Mouse (Mus musculus): ENCODE data around the gene Clcf1. TPM values are rescaled to one million over a fixed set of nuclear protein-coding genes. Genes with fewer than 3 reads are reported as not detected.
A peak's percentile ranks its signal among the peaks of the same experiment; 100 is the strongest.

Gene Clcf1
- polyA plus RNA-seq, 1 experiment from 2014 or later = 5.9 TPM

DNA sequence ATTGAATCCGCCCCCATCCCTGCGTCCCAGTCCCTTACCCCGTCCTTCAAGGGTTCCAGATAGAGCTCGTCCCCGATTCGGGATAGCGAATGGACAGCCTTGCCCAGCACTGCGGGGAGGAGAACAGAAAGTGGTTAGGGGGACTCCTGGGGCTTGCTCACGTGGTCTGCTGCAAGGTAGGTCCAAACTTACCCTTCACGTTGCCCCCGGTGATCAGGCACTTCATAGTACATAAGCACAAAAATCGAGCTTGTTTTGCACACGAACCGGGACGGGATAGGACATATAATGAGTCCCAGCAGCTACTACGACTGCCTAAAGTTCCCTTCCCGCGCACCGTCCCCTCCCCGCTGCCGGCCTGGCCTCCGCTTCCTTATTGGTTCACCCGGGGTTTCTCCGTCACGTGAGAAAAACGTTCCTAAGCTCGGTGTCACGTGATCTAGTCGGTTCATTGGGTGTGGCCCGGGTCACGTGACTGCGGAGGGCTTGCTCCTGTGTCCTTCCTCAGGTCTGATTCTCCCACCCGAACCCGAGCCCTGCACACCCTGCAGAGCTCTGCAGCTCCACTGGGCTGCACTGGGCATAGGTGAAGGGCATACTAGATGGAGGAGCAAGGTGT, 12.6 kb upstream of the Clcf1 start, which contains the start of gene Rad9a:
Rad9a (minus strand) TSS at position 372 of the 619 bp plus-strand sequence.
- H3K36me3 ChIP-seq (ENCODE audit: control insufficient read depth, insufficient read depth, low read length) = 0 out of 2 replicates have a peak, but pooled peaks cover 6% of the 10 kb centered on the region
- no peaks in the 10 kb centered on the region for H3K27me3 ChIP-seq (replicated peaks; ENCODE audit: control insufficient read depth, insufficient read depth, low read length)
- WGBS = under 1% methylated on average over 34 of the region's 34 CpGs
- H3K27ac ChIP-seq (ENCODE audit: low read length) = peak within 1 kb of the TSS; percentile 74
- peaks cover 22% of the 10 kb centered on the region for H3K4me1 ChIP-seq (ENCODE audit: control insufficient read depth, insufficient read depth, low read length)
- peak; percentile 86 for ATAC-seq
- H3K9ac ChIP-seq (ENCODE audit: low read depth, low read length) = peak within 1 kb of the TSS; percentile 85
- no peaks in the 10 kb centered on the region for H3K9me3 ChIP-seq (ENCODE audit: control insufficient read depth, low read length)
- H3K4me2 ChIP-seq (ENCODE audit: low read depth, low read length) = peak within 1 kb of the TSS; percentile 99
- peak within 1 kb of the TSS; percentile 78 for H3K4me3 ChIP-seq (ENCODE audit: low read length)

DNA sequence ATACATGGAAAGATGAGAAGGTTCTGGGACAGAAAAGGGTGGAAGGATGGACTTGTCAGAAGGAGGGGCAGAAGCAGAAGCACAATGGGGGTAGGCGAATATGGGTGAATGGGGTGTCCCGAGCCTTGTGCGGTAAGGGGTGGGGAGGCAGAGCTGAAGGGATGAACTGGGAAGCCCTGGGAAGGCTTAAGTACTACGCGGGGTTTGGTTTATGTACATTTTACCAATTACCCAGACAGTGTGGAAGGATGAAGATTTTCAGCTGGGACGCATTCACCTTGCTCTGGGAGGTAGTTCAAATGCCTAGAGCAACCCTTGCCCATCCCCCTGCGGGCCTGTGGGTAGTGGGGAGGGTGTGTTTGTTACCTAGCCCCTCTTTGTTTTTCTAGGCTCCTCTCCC, 11.9 kb upstream of the Clcf1 start:
- H3K27ac ChIP-seq (ENCODE audit: low read length) = no peak overlapping the region; the same call in 1 of the 2 replicates
- H3K9me3 ChIP-seq (ENCODE audit: control insufficient read depth, low read length) = no peaks in the 10 kb centered on the region
- H3K4me1 ChIP-seq (ENCODE audit: control insufficient read depth, insufficient read depth, low read length) = peaks cover 15% of the 10 kb centered on the region
- WGBS = 31% methylated on average over 7 of the region's 7 CpGs
- H3K27me3 ChIP-seq (replicated peaks; ENCODE audit: control insufficient read depth, insufficient read depth, low read length) = no peaks in the 10 kb centered on the region
- peak overlapping the region; percentile 78 for H3K4me3 ChIP-seq (ENCODE audit: low read length)
- H3K36me3 ChIP-seq (ENCODE audit: control insufficient read depth, insufficient read depth, low read length) = 0 out of 2 replicates have a peak, but pooled peaks cover 6% of the 10 kb centered on the region
- ATAC-seq = 0 out of 2 replicates have a peak, but pooled peaks have one; percentile 5
- H3K4me2 ChIP-seq (ENCODE audit: low read depth, low read length) = peak overlapping the region; percentile 99
- H3K9ac ChIP-seq (ENCODE audit: low read depth, low read length) = peak overlapping the region; percentile 85

DNA sequence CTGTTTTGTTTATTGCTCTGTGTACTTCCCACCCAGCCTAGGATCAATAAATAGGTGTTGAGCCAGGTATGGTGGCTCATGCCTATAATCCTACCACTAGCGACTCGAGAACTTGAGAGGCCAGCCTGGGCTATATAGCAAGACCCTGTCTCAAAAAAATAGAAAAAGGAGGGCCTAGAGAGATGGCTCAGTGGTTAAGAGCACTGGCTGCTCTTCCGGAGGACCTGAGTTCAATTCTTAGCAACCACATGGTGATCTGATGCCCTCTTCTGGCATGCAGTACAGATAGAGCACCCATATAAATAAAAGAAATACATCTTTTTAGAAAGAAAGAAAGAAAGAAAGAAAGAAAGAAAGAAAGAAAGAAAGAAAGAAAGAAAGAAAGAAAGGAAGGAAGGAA, 10.9 kb upstream of the Clcf1 start:
- H3K4me2 ChIP-seq (ENCODE audit: low read depth, low read length) = no peak overlapping the region
- no peak overlapping the region for H3K9ac ChIP-seq (ENCODE audit: low read depth, low read length)
- H3K9me3 ChIP-seq (ENCODE audit: control insufficient read depth, low read length) = no peaks in the 10 kb centered on the region
- no peak for ATAC-seq
- 60% methylated on average over 3 of the region's 3 CpGs for WGBS
- peaks cover 12% of the 10 kb centered on the region for H3K4me1 ChIP-seq (ENCODE audit: control insufficient read depth, insufficient read depth, low read length)
- H3K36me3 ChIP-seq (ENCODE audit: control insufficient read depth, insufficient read depth, low read length) = 0 out of 2 replicates have a peak, but pooled peaks cover 2% of the 10 kb centered on the region
- H3K4me3 ChIP-seq (ENCODE audit: low read length) = no peak overlapping the region
- H3K27ac ChIP-seq (ENCODE audit: low read length) = no peak overlapping the region
- H3K27me3 ChIP-seq (replicated peaks; ENCODE audit: control insufficient read depth, insufficient read depth, low read length) = no peaks in the 10 kb centered on the region

DNA sequence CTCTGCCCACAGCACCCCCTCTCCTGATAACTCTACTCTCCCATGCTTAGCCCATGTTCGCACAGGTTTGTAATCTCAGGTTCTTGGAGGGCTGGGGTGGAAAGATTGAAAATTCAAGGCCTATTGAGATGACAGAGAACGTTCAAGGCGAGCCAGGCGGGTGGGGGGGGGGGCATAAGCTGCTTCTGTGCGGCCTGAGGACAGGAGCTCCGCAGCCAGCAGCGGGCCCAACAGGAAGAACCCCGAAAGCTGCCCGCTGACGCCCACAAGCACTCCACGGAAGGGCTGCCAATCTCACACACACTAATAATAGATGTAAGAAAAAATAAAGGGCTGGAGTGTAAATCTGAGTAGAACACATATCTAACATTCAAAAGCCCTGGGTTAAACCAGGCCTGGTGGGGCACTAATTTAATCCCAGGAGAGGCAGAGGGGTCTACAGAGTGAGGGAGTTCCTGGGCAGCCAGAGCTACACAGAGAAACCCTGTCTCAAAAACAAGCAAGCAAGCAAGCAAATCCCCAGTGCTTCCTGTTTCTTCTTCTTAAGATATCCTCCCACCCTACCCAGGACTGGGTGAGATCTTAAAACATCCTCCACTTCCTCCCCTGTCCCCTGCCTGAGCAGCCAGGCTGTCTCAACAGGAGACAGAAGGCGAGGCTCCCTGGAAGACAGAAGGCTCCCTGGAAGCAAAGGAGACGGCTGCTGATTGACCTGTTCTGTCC, 10.3 kb upstream of the Clcf1 start:
- Histone ChIP-seq H3K4me3 (ENCODE audit: low read length) (no peak overlapping the region), H3K4me2 (ENCODE audit: low read depth, low read length) (no peak overlapping the region), H3K27me3 (replicated peaks; ENCODE audit: control insufficient read depth, insufficient read depth, low read length) (no peaks in the 10 kb centered on the region), H3K27ac (ENCODE audit: low read length) (no peak overlapping the region), H3K9ac (ENCODE audit: low read depth, low read length) (no peak overlapping the region), H3K4me1 (ENCODE audit: control insufficient read depth, insufficient read depth, low read length) (peaks cover 12% of the 10 kb centered on the region), H3K36me3 (ENCODE audit: control insufficient read depth, insufficient read depth, low read length) (0 out of 2 replicates have a peak, but pooled peaks cover 2% of the 10 kb centered on the region), H3K9me3 (ENCODE audit: control insufficient read depth, low read length) (no peaks in the 10 kb centered on the region)
- 70% methylated on average over 13 of the region's 13 CpGs for WGBS
- no peak for ATAC-seq

DNA sequence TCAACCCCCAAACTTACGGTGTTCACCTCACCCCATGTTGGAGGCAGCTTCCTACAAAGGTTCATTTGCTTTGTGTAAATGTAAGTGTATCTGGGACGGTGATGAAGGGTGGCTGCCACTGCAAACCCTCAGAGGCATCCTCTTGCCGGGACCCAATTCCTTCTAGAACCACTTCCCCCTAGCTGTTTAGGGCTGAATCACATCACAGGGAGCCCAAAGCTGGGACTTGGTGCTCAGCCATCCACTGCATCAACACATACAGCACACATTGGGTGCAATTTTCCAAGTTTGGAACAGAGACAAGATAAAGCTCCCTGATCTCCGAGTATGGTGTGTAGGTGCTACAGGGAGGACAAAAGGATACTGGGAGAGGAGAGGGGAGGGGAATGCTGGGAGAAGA, 9.1 kb upstream of the Clcf1 start:
- no peaks in the 10 kb centered on the region for H3K27me3 ChIP-seq (replicated peaks; ENCODE audit: control insufficient read depth, insufficient read depth, low read length)
- H3K4me2 ChIP-seq (ENCODE audit: low read depth, low read length) = no peak overlapping the region
- no peak overlapping the region for H3K27ac ChIP-seq (ENCODE audit: low read length)
- H3K9ac ChIP-seq (ENCODE audit: low read depth, low read length) = no peak overlapping the region
- no peaks in the 10 kb centered on the region for H3K9me3 ChIP-seq (ENCODE audit: control insufficient read depth, low read length)
- H3K36me3 ChIP-seq (ENCODE audit: control insufficient read depth, insufficient read depth, low read length) = no peaks in the 10 kb centered on the region
- 59% methylated on average over 4 of the region's 4 CpGs for WGBS
- peaks cover 12% of the 10 kb centered on the region for H3K4me1 ChIP-seq (ENCODE audit: control insufficient read depth, insufficient read depth, low read length)
- no peak for ATAC-seq
- H3K4me3 ChIP-seq (ENCODE audit: low read length) = no peak overlapping the region

DNA sequence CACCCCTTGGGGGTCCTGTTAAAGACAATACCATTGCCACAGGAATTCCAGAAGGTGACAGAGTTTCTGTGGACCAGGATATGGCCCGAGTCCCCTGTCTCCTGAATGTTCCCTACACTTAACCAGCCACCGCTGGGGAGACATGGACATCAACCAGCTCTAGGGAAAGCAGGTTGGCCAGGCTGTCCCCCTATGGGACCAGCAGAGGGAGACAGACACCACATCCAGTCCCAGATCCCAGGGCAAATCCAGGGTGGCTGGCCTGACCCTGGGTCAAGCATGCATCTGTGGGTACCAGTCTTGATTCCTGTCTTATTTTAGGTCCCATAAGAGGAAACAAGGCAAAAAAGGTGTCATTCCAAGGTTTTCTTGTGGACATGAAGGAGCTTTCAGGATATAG, 7.1 kb upstream of the Clcf1 start:
- Histone ChIP-seq H3K27me3 (replicated peaks; ENCODE audit: control insufficient read depth, insufficient read depth, low read length) (no peaks in the 10 kb centered on the region), H3K4me3 (ENCODE audit: low read length) (no peak overlapping the region), H3K36me3 (ENCODE audit: control insufficient read depth, insufficient read depth, low read length) (no peaks in the 10 kb centered on the region), H3K9me3 (ENCODE audit: control insufficient read depth, low read length) (no peaks in the 10 kb centered on the region), H3K4me1 (ENCODE audit: control insufficient read depth, insufficient read depth, low read length) (peaks cover 3% of the 10 kb centered on the region; the same call in 1 of the 2 replicates), H3K4me2 (ENCODE audit: low read depth, low read length) (no peak overlapping the region), H3K27ac (ENCODE audit: low read length) (no peak overlapping the region), H3K9ac (ENCODE audit: low read depth, low read length) (no peak overlapping the region)
- ATAC-seq = peak; percentile 64; the same call in 1 of the 2 replicates
- WGBS = 5% methylated on average over 2 of the region's 2 CpGs

DNA sequence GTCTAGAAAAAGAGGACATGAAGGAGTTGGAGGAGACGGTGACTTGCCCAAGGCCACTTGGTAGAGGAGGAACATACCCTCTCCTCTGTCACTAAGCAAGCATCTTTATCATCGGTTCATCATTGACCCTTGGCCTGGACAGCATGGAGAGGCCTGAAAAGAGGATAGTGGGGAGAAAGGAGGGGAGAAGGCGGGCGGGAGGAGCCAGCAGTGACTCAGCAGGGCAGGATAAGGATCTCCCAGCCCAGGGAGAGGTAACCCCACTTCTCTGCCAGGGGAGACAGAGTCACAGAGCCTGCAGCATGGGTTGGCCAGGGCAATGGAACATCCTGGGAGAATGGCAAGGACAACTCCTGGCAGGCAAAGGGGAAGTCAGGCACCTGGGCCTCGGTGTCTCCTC, 5.5 kb upstream of the Clcf1 start:
- no peak overlapping the region for H3K27ac ChIP-seq (ENCODE audit: low read length)

DNA sequence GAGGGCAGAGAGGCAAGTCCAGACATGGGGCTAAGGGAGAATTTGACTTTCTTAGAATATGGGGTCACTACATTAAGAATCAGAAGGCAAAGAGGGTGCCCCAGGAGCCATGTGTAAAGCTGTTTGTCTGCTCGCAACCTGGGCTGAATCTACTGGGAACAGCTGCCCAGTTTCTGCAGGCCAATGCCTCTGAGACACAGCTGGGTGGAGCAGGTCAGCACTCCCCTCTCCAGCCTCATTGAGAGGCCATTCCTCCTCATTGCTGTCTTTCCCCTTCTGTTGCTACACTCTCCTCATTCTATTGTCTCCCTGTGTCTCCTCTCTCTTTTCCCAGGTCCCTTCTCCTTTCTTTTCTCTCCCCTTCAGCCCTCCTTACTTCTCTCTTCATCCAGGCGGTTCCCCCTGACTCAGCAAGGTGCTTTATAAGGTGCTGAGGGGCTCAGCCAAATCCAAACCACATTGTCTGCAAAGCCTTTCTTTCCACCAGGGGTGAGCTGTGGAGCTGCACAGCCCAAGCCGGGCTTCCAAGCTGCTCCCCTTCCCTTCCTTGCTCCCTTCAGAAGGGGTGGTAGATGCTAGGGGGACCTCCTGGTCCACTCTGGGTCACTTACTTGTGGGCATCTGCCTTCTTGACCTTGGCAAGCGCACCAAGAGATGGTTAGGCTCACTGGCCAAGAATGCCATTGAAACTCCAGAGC, 2.0 kb upstream of the Clcf1 start:
- ATAC-seq = no peak
- Histone ChIP-seq H3K27ac (ENCODE audit: low read length) (no peak overlapping the region), H3K27me3 (replicated peaks; ENCODE audit: control insufficient read depth, insufficient read depth, low read length) (no peaks in the 10 kb centered on the region), H3K4me3 (ENCODE audit: low read length) (no peak overlapping the region), H3K36me3 (ENCODE audit: control insufficient read depth, insufficient read depth, low read length) (no peaks in the 10 kb centered on the region), H3K4me2 (ENCODE audit: low read depth, low read length) (no peak overlapping the region), H3K9me3 (ENCODE audit: control insufficient read depth, low read length) (no peaks in the 10 kb centered on the region), H3K9ac (ENCODE audit: low read depth, low read length) (peak overlapping the region; percentile 16; the same call in 1 of the 2 replicates), H3K4me1 (ENCODE audit: control insufficient read depth, insufficient read depth, low read length) (peaks cover 33% of the 10 kb centered on the region)
- 59% methylated on average over 4 of the region's 4 CpGs for WGBS

More for the DNA sequence above, 5.5 kb upstream of the Clcf1 start:
- Histone ChIP-seq H3K4me2 (ENCODE audit: low read depth, low read length) (no peak overlapping the region), H3K4me3 (ENCODE audit: low read length) (no peak overlapping the region), H3K9ac (ENCODE audit: low read depth, low read length) (no peak overlapping the region), H3K36me3 (ENCODE audit: control insufficient read depth, insufficient read depth, low read length) (no peaks in the 10 kb centered on the region), H3K9me3 (ENCODE audit: control insufficient read depth, low read length) (no peaks in the 10 kb centered on the region), H3K4me1 (ENCODE audit: control insufficient read depth, insufficient read depth, low read length) (peaks cover 14% of the 10 kb centered on the region), H3K27me3 (replicated peaks; ENCODE audit: control insufficient read depth, insufficient read depth, low read length) (no peaks in the 10 kb centered on the region)
- no peak for ATAC-seq
- WGBS = 70% methylated on average over 5 of the region's 5 CpGs

DNA sequence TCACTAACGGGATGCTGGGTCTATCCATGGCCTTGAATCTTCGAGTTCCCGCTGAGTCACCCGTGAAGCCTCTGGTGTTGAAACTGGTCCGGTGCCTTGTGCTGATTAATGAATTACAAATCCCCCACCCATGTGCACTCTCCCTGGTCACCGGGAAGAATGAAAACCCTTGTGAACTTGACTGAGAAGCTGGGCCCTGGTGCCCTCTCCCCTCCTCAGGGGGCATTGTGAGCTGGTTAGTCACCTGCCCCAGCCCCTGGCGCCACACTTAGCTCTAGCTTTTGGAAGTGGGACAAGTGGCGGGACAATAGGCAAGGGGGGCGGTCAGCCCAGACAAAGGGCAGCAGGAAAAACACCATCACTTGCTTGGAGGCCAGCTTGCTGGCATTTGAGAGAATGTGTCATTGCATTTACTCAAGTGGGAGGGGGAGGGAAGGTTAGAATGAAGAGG, 489 bp upstream of the Clcf1 start:
- H3K9me3 ChIP-seq (ENCODE audit: control insufficient read depth, low read length) = no peaks in the 10 kb centered on the region
- H3K4me2 ChIP-seq (ENCODE audit: low read depth, low read length) = peak overlapping the region; percentile 96
- H3K27ac ChIP-seq (ENCODE audit: low read length) = peak overlapping the region; percentile 96
- peaks cover 48% of the 10 kb centered on the region for H3K4me1 ChIP-seq (ENCODE audit: control insufficient read depth, insufficient read depth, low read length)
- peak; percentile 35 for ATAC-seq
- peak overlapping the region; percentile 98 for H3K9ac ChIP-seq (ENCODE audit: low read depth, low read length)
- H3K27me3 ChIP-seq (replicated peaks; ENCODE audit: control insufficient read depth, insufficient read depth, low read length) = no peaks in the 10 kb centered on the region
- H3K4me3 ChIP-seq (ENCODE audit: low read length) = peak overlapping the region; percentile 87
- no peaks in the 10 kb centered on the region for H3K36me3 ChIP-seq (ENCODE audit: control insufficient read depth, insufficient read depth, low read length)
- 9% methylated on average over 9 of the region's 9 CpGs for WGBS
